Mouse (Mus musculus): ENCODE measurements around the gene Rpl39l.
A peak's percentile ranks its signal among the peaks of the same experiment; 100 is the strongest.
"Not testable (repeated sequence)": the region's sequence is repeated elsewhere in the genome, so short reads cannot be mapped to it uniquely, and the experiment has no call there.

Rpl39l gene

GRCm38 (mm10) chr16:10170005-10170404, at the start of gene Rpl39l:
Gene Rpl39l, plus strand, starts transcription at chr16:10170226.
- no peak for DNase-seq (ENCODE audit: low spot score)

- DNase-seq (ENCODE audit: low spot score), result no peak
Observed at GRCm38 (mm10) chr16:10127586-10127985, 42.4 kb upstream of the Rpl39l start.

- DNase-seq (ENCODE audit: low spot score), result no peak
Observed at GRCm38 (mm10) chr16:10129052-10129911, 40.7 kb upstream of the Rpl39l start.

- no peak for DNase-seq (ENCODE audit: low spot score)
Observed at GRCm38 (mm10) chr16:10143166-10143565, 26.9 kb upstream of the Rpl39l start.

GRCm38 (mm10) chr16:10147401-10147800, 22.6 kb upstream of the Rpl39l start:
- no peak for DNase-seq (ENCODE audit: low spot score)

- DNase-seq (ENCODE audit: low spot score), result no peak
Observed at GRCm38 (mm10) chr16:10169123-10169905, 712 bp upstream of the Rpl39l start.

- DNase-seq (ENCODE audit: low spot score), result no peak
Observed at GRCm38 (mm10) chr16:10171276-10171675, 1.2 kb downstream of the Rpl39l start.

GRCm38 (mm10) chr16:10172179-10172820, 2.3 kb downstream of the Rpl39l start:
- DNase-seq (ENCODE audit: low spot score), result no peak

GRCm38 (mm10) chr16:10187461-10187860, 17.4 kb downstream of the Rpl39l start:
- DNase-seq (ENCODE audit: low spot score), result not testable (repeated sequence)

- DNase-seq (ENCODE audit: low spot score), result peak; percentile 96
Observed at GRCm38 (mm10) chr16:10192679-10193506, 22.9 kb downstream of the Rpl39l start, which contains the start of gene Atf7ip2. Gene Atf7ip2, plus strand, starts transcription at chr16:10192712.

GRCm38 (mm10) chr16:10208777-10209176, 38.8 kb downstream of the Rpl39l start:
- no peak for DNase-seq (ENCODE audit: low spot score)

- not testable (repeated sequence) for DNase-seq (ENCODE audit: low spot score)
Observed at GRCm38 (mm10) chr16:10216366-10216765, 46.3 kb downstream of the Rpl39l start.

- not testable (repeated sequence) for DNase-seq (ENCODE audit: low spot score)
Observed at GRCm38 (mm10) chr16:10217020-10217419, 47.0 kb downstream of the Rpl39l start.

Data from embryo, embryonic 10.5 days (tissue).